Mouse (Mus musculus): Measurements from ENCODE around the gene Ctcf.

GRCm38 (mm10) chr8:105695080-105695780 is 58.9 kb downstream of the Ctcf start:
- TF ChIP-seq HCFC1 (IDR thresholded peaks at IDR 0.05; ENCODE audit: borderline replicate concordance, insufficient read depth, low read length) (no peak), ZNF384 (IDR thresholded peaks at IDR 0.05; ENCODE audit: low read depth, low read length) (no peak), ZC3H11A (IDR thresholded peaks at IDR 0.05; ENCODE audit: borderline replicate concordance, low read depth, low read length) (no peak), CHD2 (IDR thresholded peaks at IDR 0.05; ENCODE audit: low read depth, low read length) (no peak), MAFK (IDR thresholded peaks at IDR 0.05; ENCODE audit: insufficient read depth, low read depth, low read length) (no peak)

Measured in ES-E14 (cell line).